Mouse (Mus musculus) monocyte, adult 5-6 weeks (primary cell): ENCODE data around the gene Jmjd1c. TPM values are rescaled to one million over a fixed set of nuclear protein-coding genes. Genes with fewer than 3 reads are reported as not detected.
A peak's percentile ranks its signal among the peaks of the same experiment; 100 is the strongest.

Experiments
- ATAC-seq: fragments of 153-309, 156-312 bp; replicated peaks from 2 replicates; pipeline ENCODE4 v1.8.0; 2017; ENCODE audit warnings: mild to moderate bottlenecking; ENCODE audit not compliant: low TSS enrichment, insufficient number of reproducible peaks, severe bottlenecking, poor library complexity, low FRiP score
- total RNA-seq: library from RNA; stranded (forward); fragments of 200-1000, 200-491, 200-594 nt; gene quantifications from 3 replicates; pipeline ENCODE4 v1.2.3, GENCODE M21; 2017

Gene Jmjd1c
- total RNA-seq, 1 experiment from 2014 or later = 110 TPM

- ATAC-seq = peak; percentile 84
Observed at GRCm38 (mm10) chr10:67204652-67205407, 108.9 kb downstream of the Jmjd1c start.

- no peak for ATAC-seq
Observed at GRCm38 (mm10) chr10:67207931-67208330, 112.0 kb downstream of the Jmjd1c start.

- no peak for ATAC-seq
Observed at GRCm38 (mm10) chr10:67209916-67210675, 114.2 kb downstream of the Jmjd1c start.

- ATAC-seq = no peak
Observed at GRCm38 (mm10) chr10:67212031-67212430, 116.1 kb downstream of the Jmjd1c start.

- ATAC-seq = no peak
Observed at GRCm38 (mm10) chr10:67213720-67214119, 117.8 kb downstream of the Jmjd1c start.

- 0 out of 2 replicates have a peak, but pooled peaks have one; percentile 61 for ATAC-seq
Observed at GRCm38 (mm10) chr10:67215133-67215532, 119.2 kb downstream of the Jmjd1c start.

- ATAC-seq = no peak
Observed at GRCm38 (mm10) chr10:67216872-67217271, 120.9 kb downstream of the Jmjd1c start.

- no peak for ATAC-seq
Observed at GRCm38 (mm10) chr10:67218873-67219565, 123.1 kb downstream of the Jmjd1c start.

GRCm38 (mm10) chr10:67220251-67220650 lies 124.3 kb downstream of the Jmjd1c start:
- no peak for ATAC-seq

GRCm38 (mm10) chr10:67221284-67221683 lies 125.4 kb downstream of the Jmjd1c start:
- no peak for ATAC-seq

- ATAC-seq = no peak
Observed at GRCm38 (mm10) chr10:67223942-67224341, 128.0 kb downstream of the Jmjd1c start.

GRCm38 (mm10) chr10:67225528-67225927 lies 129.6 kb downstream of the Jmjd1c start:
- no peak for ATAC-seq

- peak; percentile 90 for ATAC-seq
Observed at GRCm38 (mm10) chr10:67226109-67226508, 130.2 kb downstream of the Jmjd1c start.

GRCm38 (mm10) chr10:67226543-67226942 lies 130.6 kb downstream of the Jmjd1c start:
- no peak for ATAC-seq

GRCm38 (mm10) chr10:67230439-67230838 lies 134.5 kb downstream of the Jmjd1c start:
- ATAC-seq = no peak

GRCm38 (mm10) chr10:67247145-67247544 lies 151.2 kb downstream of the Jmjd1c start:
- ATAC-seq = peak; percentile 76; the same call in 1 of the 2 replicates

- ATAC-seq = no peak
Observed at GRCm38 (mm10) chr10:67249486-67249885, 153.6 kb downstream of the Jmjd1c start.

GRCm38 (mm10) chr10:67250846-67251245 lies 154.9 kb downstream of the Jmjd1c start:
- no peak for ATAC-seq

GRCm38 (mm10) chr10:67252353-67252752 lies 156.4 kb downstream of the Jmjd1c start:
- no peak for ATAC-seq
